Mouse (Mus musculus): ENCODE measurements around the gene Arhgef39.

The Arhgef39 gene

GRCm38 (mm10) chr4:43515764-43516708 is 16.5 kb upstream of the Arhgef39 start:
- CTCF ChIA-PET: interaction anchor here in 2 of 4 experiments (0.6 to 1.4 kb wide), 2 partner anchors 17 to 37 kb away, joined by 3 to 5 read pairs; partner anchors contain the start of gene Arhgef39 (in 1 of the 2)
- POLR2A ChIA-PET: interaction anchor here in 1 of 4 experiments (1.7 kb wide), 1 partner anchor 17 kb away, joined by 6 read pairs; no protein-coding TSS in a partner anchor

- ChIA-PET CTCF (interaction anchor here in 3 of 4 experiments (0.6 to 1.4 kb wide), 5 partner anchors 14 to 246 kb away, joined by 3 to 4 read pairs (median 3); no protein-coding TSS in a partner anchor), POLR2A (interaction anchor here in 2 of 4 experiments (0.9 to 1.5 kb wide), 3 partner anchors 9 to 49 kb away, joined by 3 read pairs; partner anchors contain the start of genes Arhgef39 (in 1 of the 2), Creb3 (in 1 of the 2) and Tln1 (in 1 of the 2))
Measured at GRCm38 (mm10) chr4:43513791-43514190, 14.3 kb upstream of the Arhgef39 start.

- ChIA-PET POLR2A (interaction anchor here in 2 of 4 experiments (0.9 to 1.5 kb wide), 4 partner anchors 8 to 49 kb away, joined by 3 to 5 read pairs (median 3); partner anchors contain the start of genes Arhgef39 (in 1 of the 2), Creb3 (in 1 of the 2) and Tln1 (in 1 of the 2)), CTCF (interaction anchor here in 3 of 4 experiments (0.8 to 1.4 kb wide), 4 partner anchors 15 to 247 kb away, joined by 3 to 4 read pairs (median 3); no protein-coding TSS in a partner anchor)
Measured at GRCm38 (mm10) chr4:43513300-43513699, 13.8 kb upstream of the Arhgef39 start.

GRCm38 (mm10) chr4:43512653-43513052 is 13.2 kb upstream of the Arhgef39 start:
- POLR2A ChIA-PET: interaction anchor here in 3 of 4 experiments (0.6 to 1.5 kb wide), 6 partner anchors 8 to 660 kb away, joined by 3 to 5 read pairs (median 4); partner anchors contain the start of genes Arhgef39 (in 1 of the 3), Creb3 (in 1 of the 3) and Tln1 (in 1 of the 3)
- CTCF ChIA-PET: interaction anchor here (0.6 to 1.4 kb wide), 5 partner anchors 15 to 248 kb away, joined by 3 to 4 read pairs (median 3); no protein-coding TSS in a partner anchor

GRCm38 (mm10) chr4:43511675-43512454 is 12.4 kb upstream of the Arhgef39 start:
- POLR2A ChIA-PET: interaction anchor here (0.6 to 4.5 kb wide), 11 partner anchors 8 to 1539 kb away, joined by 3 to 24 read pairs (median 4); partner anchors contain the start of gene Arhgef39 (in 2 of the 4)
- CTCF ChIA-PET: interaction anchor here in 3 of 4 experiments (0.6 to 1.5 kb wide), 4 partner anchors 13 to 33 kb away, joined by 3 to 5 read pairs (median 4); partner anchors contain the start of gene Arhgef39 (in 1 of the 3)

- POLR2A ChIA-PET: interaction anchor here in 3 of 4 experiments (0.8 to 4.5 kb wide), 14 partner anchors 10 to 167 kb away, joined by 3 to 24 read pairs (median 4); partner anchors contain the start of genes Arhgef39 (in 3 of the 3), Ccdc107 (in 2 of the 3), Tpm2 (in 2 of the 3) and Creb3 (in 1 of the 3)
- CTCF ChIA-PET: interaction anchor here in 3 of 4 experiments (0.5 to 2.2 kb wide), 11 partner anchors 10 to 60 kb away, joined by 3 to 13 read pairs (median 5); partner anchors contain the start of genes Arhgef39 (in 2 of the 3) and Ccdc107 (in 1 of the 3)
Measured at GRCm38 (mm10) chr4:43509109-43509508, 9.6 kb upstream of the Arhgef39 start.

GRCm38 (mm10) chr4:43508666-43508997 is 9.1 kb upstream of the Arhgef39 start:
- ChIA-PET CTCF (interaction anchor here in 3 of 4 experiments (0.5 to 2.2 kb wide), 13 partner anchors 10 to 60 kb away, joined by 3 to 13 read pairs (median 5); partner anchors contain the start of genes Arhgef39 (in 2 of the 3) and Ccdc107 (in 1 of the 3)), POLR2A (interaction anchor here in 3 of 4 experiments (0.6 to 4.5 kb wide), 16 partner anchors 9 to 267 kb away, joined by 3 to 24 read pairs (median 4); partner anchors contain the start of genes Arhgef39 (in 3 of the 3), Ccdc107 (in 2 of the 3), Tpm2 (in 2 of the 3) and Creb3 (in 1 of the 3))

- POLR2A ChIA-PET: interaction anchor here in 3 of 4 experiments (0.6 to 4.5 kb wide), 17 partner anchors 9 to 267 kb away, joined by 3 to 24 read pairs (median 4); partner anchors contain the start of genes Arhgef39 (in 3 of the 3), Ccdc107 (in 2 of the 3), Tpm2 (in 2 of the 3) and Creb3 (in 1 of the 3)
- CTCF ChIA-PET: interaction anchor here (0.6 to 2.2 kb wide), 17 partner anchors 9 to 202 kb away, joined by 3 to 13 read pairs (median 5); partner anchors contain the start of genes Arhgef39 (in 2 of the 4), Ccdc107 (in 1 of the 4) and Olfr71 (in 1 of the 4)
Measured at GRCm38 (mm10) chr4:43507938-43508665, 8.6 kb upstream of the Arhgef39 start.

- CTCF ChIA-PET: interaction anchor here (0.5 to 2.1 kb wide), 8 partner anchors 12 to 459 kb away, joined by 3 to 9 read pairs (median 4); no protein-coding TSS in a partner anchor
- POLR2A ChIA-PET: interaction anchor here in 3 of 4 experiments (0.6 to 3.4 kb wide), 7 partner anchors 13 to 97 kb away, joined by 3 to 18 read pairs (median 3); partner anchors contain the start of gene Tpm2 (in 1 of the 3)
Measured at GRCm38 (mm10) chr4:43506536-43507185, 7.2 kb upstream of the Arhgef39 start, which contains the start of gene Car9. Gene Car9 (plus strand): TSS chr4:43506966.

GRCm38 (mm10) chr4:43506074-43506473 is 6.6 kb upstream of the Arhgef39 start:
- ChIA-PET CTCF (interaction anchor here in 3 of 4 experiments (0.6 to 2.1 kb wide), 4 partner anchors 12 to 459 kb away, joined by 3 to 9 read pairs (median 4); no protein-coding TSS in a partner anchor), POLR2A (interaction anchor here in 3 of 4 experiments (0.6 to 3.4 kb wide), 7 partner anchors 13 to 98 kb away, joined by 3 to 18 read pairs (median 3); partner anchors contain the start of gene Tpm2 (in 1 of the 3))

- ChIA-PET CTCF (interaction anchor here in 3 of 4 experiments (0.6 to 2.1 kb wide), 3 partner anchors 23 to 25 kb away, joined by 3 to 9 read pairs (median 3); no protein-coding TSS in a partner anchor), POLR2A (interaction anchor here in 1 of 4 experiments (0.8 to 1.5 kb wide), 3 partner anchors 9 to 25 kb away, joined by 3 to 4 read pairs (median 3); no protein-coding TSS in a partner anchor)
Measured at GRCm38 (mm10) chr4:43504269-43504668, 4.8 kb upstream of the Arhgef39 start.

GRCm38 (mm10) chr4:43503506-43503905 is 4.0 kb upstream of the Arhgef39 start:
- CTCF ChIA-PET: interaction anchor here in 1 of 4 experiments (1.6 kb wide), 1 partner anchor 24 kb away, joined by 3 read pairs; no protein-coding TSS in a partner anchor
- POLR2A ChIA-PET: no interaction called here

GRCm38 (mm10) chr4:43503041-43503440 is 3.5 kb upstream of the Arhgef39 start:
- ChIA-PET CTCF (interaction anchor here in 1 of 4 experiments (1.6 kb wide), 1 partner anchor 25 kb away, joined by 3 read pairs; no protein-coding TSS in a partner anchor), POLR2A (no interaction called here)

GRCm38 (mm10) chr4:43498983-43499382 is 512 bp downstream of the Arhgef39 start:
- ChIA-PET CTCF (interaction anchor here (0.5 to 3.1 kb wide), 47 partner anchors 9 to 1013 kb away, joined by 3 to 31 read pairs (median 4); partner anchors contain the start of genes Tpm2 (in 3 of the 4), Creb3 (in 2 of the 4), Tln1 (in 2 of the 4) and Gba2 (in 1 of the 4)), POLR2A (interaction anchor here (0.6 to 2.8 kb wide), 53 partner anchors 8 to 669 kb away, joined by 3 to 24 read pairs (median 5); partner anchors contain the start of genes Creb3 (in 2 of the 4), Tln1 (in 2 of the 4), Tpm2 (in 2 of the 4) and Cd72 (in 1 of the 4))

- ChIA-PET POLR2A (interaction anchor here in 2 of 4 experiments (1.3 to 2.8 kb wide), 7 partner anchors 10 to 77 kb away, joined by 3 to 24 read pairs (median 12); partner anchors contain the start of genes Creb3 (in 1 of the 2), Tln1 (in 1 of the 2) and Tpm2 (in 1 of the 2)), CTCF (interaction anchor here (0.6 to 3.1 kb wide), 11 partner anchors 11 to 132 kb away, joined by 3 to 31 read pairs (median 5); partner anchors contain the start of genes Gba2 (in 1 of the 4), Rgp1 (in 1 of the 4) and Tpm2 (in 1 of the 4))
Measured at GRCm38 (mm10) chr4:43497946-43498345, 1.5 kb downstream of the Arhgef39 start.

Measured in embryonic stem cell, embryonic (primary cell).